Mouse (Mus musculus) brain, embryonic 14.5 days (tissue): Measurements from ENCODE around the gene Ints12. TPM values are rescaled to one million over a fixed set of nuclear protein-coding genes. Genes with fewer than 3 reads are reported as not detected.
A peak's percentile ranks its signal among the peaks of the same experiment; 100 is the strongest.

Experiments used
- DNase-seq: peaks from one replicate; pipeline ENCODE4 v3.0.0-alpha.2; 2011; ENCODE audit warnings: low read depth
- CTCF ChIP-seq: fragments of 200-500 bp; IDR thresholded peaks from 2 replicates; pipeline ENCODE4 v1.5.1; 2012; ENCODE audit warnings: inconsistent platforms, mild to moderate bottlenecking, moderate library complexity, borderline replicate concordance; ENCODE audit not compliant: insufficient read depth, insufficient read length; ENCODE audit errors: extremely low read depth
- POLR2A ChIP-seq: fragments of 200-500 bp; IDR thresholded peaks from 2 replicates; pipeline ENCODE4 v1.6.1; 2012; ENCODE audit warnings: mild to moderate bottlenecking, inconsistent platforms, borderline replicate concordance; ENCODE audit not compliant: poor library complexity, insufficient read depth, insufficient read length, severe bottlenecking; ENCODE audit errors: extremely low read depth
- polyA plus RNA-seq: library from polyadenylated mRNA; depleted of rRNA; stranded (reverse); fragments of >200 nt; gene quantifications from 2 replicates; pipeline ENCODE4 v1.2.3, GENCODE M21; 2012

Ints12 gene
- polyA plus RNA-seq, 1 experiment, result 15.1 TPM

DNA sequence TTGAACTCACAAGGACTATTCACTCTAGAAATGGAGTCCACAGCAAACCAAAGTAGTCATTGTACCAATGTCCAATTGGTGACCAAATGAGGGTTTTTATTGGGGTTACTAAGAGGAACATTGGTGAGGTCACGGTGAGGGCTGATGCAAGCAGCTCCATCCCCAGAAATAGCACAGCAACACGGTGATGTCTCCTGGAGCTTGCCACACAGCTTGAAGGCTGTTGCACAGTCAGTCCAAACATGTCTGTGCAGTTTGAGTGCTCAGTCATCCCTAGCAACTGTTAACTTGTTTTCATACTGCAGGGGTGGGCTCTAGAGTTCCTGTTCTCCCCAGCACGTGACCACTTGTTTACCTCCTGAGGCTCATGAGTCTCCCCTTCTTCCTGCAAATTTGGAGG is 12.1 kb downstream of the Ints12 start:
- no peak for DNase-seq
- TF ChIP-seq CTCF (no peak), POLR2A (no peak)

DNA sequence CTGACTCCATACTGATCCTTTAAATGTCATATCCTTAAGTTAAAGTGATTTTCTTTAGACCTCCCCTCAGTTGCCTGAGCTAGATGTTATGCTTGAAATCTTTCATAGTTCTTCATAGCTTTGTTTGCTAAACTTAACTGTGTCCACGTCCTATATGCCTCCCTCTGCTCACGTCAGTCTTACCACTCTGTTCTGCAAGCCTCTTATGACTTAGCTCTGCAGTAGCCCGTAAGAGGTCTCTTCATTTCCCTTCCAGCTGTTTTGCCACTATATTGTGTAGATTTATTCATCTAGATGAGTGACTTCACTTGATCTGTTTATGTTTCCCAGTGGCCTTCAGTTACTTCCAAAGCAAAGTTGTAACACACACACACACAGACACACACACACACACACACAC is 12.8 kb downstream of the Ints12 start:
- DNase-seq, result no peak
- TF ChIP-seq POLR2A, result no peak
- no peak for TF ChIP-seq CTCF

DNA sequence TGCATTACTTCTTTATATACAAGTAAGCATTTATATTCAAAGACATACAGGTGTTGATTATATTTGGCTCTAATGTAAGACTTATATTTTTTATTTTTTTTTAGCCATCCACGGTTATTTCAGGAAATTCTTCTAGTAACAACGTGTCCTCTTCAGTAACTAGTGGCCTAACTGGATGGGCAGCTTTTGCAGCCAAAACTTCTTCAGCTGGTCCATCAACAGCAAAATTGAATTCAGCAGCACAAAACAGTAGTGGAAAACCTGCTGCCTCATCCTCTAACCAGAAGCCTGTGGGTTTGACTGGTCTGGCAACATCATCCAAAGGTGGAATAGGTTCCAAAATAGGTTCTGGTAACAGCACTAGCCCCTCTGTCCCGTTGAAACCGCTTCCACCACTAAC is 17.1 kb downstream of the Ints12 start:
- no peak for TF ChIP-seq POLR2A
- TF ChIP-seq CTCF, result no peak
- DNase-seq, result no peak

DNA sequence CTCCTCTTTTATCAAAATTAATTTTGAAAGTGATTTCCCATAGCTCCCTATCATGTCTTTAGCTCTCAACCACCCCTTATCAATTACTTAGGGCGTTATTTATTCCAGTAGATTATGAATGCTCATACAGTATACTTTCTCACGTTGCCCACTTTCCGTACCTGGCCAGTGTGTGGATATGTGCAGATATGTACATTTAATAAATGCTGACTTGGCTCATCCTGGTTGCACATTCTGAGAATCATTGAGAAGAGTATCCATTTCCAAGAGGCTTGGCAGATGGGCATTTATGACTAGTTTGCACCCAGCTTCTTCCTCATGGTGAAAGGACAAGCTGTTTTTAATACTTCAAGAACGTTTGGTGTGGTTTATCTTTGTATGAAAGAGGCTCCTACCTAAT is 18.2 kb downstream of the Ints12 start:
- DNase-seq, result no peak
- TF ChIP-seq CTCF (no peak), POLR2A (no peak)

DNA sequence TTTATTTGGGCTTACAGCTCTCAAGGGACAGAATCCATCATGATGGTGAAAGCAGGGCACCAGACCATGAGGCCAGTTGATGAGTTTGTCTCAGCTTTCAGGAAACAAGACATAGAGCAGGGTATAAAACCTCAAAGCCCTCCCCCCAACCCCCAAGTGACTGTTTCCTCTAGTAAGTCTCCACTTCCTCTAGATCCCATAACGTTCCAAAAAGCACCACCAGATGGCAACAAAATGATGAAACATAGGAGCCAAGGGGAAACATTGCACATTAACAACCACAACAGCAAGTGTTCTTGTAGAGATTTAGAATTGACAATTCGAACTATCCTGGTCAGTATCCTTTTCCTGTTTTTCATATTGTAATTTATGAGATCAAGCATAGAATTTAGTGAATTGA is 20.1 kb downstream of the Ints12 start:
- peak; percentile 72 for DNase-seq
- TF ChIP-seq CTCF (peak; percentile 35; the same call in 1 of the 2 replicates), POLR2A (no peak)

DNA sequence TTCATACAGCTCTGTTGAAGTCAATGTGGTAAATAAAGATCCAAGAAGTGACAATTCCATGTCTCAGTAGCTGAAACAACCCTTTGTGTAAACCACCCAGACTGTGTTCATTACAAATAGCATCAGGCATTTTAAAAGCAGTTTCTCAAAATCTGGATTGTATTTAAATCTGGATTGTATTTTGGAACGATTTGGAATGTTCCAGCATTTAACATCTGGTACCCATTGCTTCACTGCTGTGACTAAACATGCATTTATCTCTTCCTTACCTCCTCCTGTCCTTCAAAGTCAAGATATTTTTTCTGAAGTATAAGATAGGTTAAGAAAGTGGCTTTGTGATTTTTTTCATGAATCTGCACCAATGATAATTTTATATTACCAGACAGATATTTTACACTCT is 21.6 kb downstream of the Ints12 start:
- no peak for TF ChIP-seq CTCF
- TF ChIP-seq POLR2A, result no peak

DNA sequence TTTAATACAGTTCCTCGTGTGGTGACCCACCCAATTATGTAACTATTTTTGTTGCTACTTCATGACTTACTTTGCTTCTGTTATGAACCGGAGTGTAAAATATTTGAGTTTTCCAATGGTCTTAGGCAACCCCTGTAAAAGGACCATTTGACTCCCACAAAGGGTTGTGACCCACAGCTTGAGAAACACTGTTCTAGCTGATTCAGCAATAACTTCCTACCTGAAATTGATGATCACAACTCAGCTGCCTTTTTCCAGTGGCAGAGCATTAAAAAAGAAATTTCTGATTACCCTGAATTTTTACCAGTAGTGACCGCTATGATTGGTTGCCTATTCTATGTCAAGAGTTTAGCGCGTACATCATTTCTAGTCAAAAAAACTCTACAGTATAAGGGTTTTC is 39.7 kb downstream of the Ints12 start:
- DNase-seq, result no peak

More for the DNA sequence above, 21.6 kb downstream of the Ints12 start:
- no peak for DNase-seq

DNA sequence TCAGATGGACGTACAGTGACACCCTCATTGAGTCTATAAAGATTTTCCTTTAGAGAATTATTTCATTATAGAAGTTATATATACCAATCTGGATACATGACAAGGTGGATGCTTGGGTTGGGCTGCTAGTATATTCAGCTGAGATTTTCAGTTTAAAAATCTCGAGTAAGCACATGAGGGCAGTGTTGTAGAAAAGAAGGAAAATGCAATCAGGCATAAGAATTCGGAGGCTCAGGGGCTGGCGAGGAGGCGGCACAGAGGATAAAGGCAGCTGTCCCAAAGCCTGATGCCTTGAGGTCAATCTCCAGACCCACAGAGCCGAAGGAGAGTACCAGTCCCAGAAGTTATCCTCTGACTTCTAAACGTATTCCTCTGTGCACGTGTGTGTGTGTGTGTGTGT is 41.0 kb downstream of the Ints12 start:
- TF ChIP-seq POLR2A, result no peak
- TF ChIP-seq CTCF, result no peak
- peak; percentile 23 for DNase-seq

More for the DNA sequence above, 39.7 kb downstream of the Ints12 start:
- TF ChIP-seq CTCF, result no peak
- no peak for TF ChIP-seq POLR2A

DNA sequence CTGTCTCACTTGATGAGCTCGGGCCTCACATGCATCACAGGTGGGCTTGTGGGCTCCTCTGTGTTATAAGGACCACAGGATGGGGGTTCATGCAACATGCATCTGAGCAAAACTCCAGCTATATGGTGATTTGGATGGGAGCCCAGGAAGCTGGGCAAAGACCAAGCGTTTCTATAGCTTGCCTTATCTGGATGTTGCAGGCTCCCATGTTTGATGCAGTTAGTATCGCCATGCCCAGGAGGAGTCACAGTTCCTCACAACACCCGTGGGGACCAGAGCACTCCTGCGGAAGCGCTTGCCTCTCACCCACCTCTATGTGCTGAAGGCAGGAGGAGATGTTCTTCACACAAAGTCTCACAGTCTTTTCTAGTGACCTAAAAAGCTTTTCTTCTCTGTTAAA is 50.2 kb downstream of the Ints12 start:
- no peak for DNase-seq
- no peak for TF ChIP-seq CTCF
- no peak for TF ChIP-seq POLR2A

DNA sequence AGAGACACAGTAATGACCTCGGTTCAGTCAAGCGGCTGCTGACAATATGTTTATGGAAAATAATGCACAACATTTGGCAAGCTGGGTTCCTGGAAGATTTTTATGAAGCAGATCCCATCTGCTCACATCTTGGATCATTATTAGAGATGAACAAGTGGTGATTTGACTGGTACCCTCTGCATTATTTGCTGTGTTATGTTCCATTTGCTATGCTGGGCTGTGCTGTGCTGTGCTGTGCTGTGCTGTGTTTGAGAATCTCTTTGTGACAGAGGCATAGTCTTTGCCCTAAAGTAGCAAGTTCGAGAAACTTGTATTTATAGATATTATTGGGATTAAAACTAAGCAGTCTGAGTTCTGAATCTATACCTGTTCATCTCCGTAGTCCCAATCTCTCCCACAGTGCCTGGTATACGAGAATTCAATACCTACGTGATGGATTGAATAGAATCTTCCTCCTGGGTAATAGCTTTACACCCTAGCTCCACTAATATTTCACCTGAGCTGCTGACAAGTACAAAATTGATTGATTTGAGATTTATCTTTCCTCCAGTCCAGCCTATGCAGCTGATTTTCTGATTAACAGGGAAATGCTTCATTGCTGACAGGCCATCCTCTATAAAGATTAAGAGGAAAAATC is 53.0 kb downstream of the Ints12 start:
- peak; percentile 16 for DNase-seq
- TF ChIP-seq POLR2A (no peak), CTCF (no peak)

DNA sequence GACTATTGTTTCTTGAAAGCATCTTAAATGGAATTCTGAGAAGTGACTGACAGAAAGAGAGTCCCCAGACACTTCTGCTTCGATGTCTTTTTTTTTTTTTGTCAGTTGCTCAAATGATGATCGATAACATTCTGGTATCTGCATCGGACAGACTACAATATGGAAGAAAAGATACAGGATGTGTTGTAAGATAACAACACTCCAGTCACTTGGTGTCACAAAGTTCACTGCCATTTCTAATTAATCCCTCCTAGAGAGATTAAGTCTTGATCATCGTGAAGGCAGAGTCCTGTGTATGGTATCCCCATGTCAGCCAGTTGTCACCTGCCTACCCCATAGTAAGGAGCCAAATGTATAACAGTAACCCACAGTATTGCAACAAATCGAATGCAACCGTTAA is 60.0 kb downstream of the Ints12 start:
- DNase-seq, result peak; percentile 13
- TF ChIP-seq POLR2A (no peak), CTCF (no peak)

DNA sequence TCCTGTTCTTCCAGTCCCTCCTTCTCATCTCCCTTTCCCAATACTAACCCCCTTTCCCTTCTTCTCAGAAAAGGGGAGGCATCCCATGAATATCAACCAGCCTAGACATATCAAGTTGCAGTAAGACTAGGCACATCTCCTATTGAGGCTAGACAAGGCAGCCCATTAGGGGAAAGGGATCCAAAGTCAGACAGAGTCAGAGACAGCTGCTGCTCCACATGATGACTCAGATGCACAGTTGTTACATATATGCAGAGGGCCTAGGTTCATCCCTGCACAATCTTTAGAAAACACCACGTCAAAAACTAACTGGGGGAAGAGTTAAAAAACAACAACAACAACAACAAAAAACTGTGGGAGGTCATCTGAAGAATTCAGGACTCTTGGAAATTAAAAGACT is 61.2 kb downstream of the Ints12 start:
- no peak for DNase-seq
- TF ChIP-seq POLR2A (no peak), CTCF (no peak)

DNA sequence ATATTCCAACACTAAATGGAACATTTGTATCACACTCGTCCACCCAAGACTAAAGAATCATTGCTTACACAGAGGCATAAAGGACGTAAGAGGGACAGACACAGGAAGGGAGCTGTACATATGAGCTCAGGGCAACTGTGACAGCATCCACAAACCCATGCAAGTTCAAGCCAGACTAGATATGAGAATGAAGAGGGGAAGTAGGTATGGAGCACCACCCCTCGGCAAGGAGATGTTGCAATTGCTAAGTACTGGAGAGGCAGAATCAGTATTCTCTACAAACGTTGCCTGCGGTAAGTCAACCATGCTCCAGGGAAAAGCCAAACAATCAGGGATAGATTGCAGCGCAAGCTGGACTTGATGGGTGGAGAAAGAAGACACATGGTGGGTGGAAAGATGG is 62.0 kb downstream of the Ints12 start:
- TF ChIP-seq CTCF (no peak), POLR2A (no peak)
- DNase-seq, result no peak

DNA sequence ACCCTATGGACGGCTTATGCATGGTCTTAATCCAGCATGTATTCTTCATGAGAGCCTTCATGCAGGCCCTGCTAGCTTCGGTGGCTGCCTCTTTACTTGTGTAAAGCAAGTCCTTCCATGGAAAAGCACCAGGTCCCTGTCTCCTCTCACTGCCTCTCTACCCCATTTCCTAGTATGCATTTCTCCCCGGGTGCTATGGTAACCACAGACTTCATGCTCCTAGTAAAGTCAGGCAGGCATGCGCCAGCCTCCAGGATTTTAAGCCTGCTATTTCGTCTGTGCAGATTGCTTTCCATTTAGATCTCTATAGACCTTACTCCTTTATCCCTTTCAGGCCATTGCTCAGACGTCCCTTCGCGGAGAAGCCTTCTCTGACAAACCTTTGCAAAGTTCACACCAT is 63.0 kb downstream of the Ints12 start:
- TF ChIP-seq POLR2A, result no peak
- TF ChIP-seq CTCF, result no peak
- DNase-seq, result peak; percentile 70
